Mouse (Mus musculus): ENCODE measurements around the gene Ucn2.

Gene Ucn2

DNA sequence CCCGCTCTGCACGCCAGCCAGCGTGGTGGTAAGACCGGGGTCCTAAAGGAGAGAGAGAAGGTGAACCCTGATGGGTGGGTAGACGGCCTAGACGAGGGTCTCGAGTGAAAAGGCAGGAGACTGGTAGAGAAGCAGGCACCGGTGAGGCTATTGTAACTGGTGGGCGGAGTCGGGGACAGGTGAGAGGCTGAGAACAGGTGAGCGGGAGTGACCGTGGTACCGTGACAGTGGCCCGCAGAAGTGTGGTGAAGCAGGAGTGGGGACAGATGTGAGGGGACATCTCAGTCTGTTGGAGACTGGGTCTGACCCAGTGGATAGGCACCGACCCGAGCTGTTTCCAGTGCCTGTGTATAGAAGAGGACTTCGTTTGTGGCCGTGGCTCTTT, 6.3 kb downstream of the Ucn2 start:
- no peak for DNase-seq (ENCODE audit: low spot score)

DNA sequence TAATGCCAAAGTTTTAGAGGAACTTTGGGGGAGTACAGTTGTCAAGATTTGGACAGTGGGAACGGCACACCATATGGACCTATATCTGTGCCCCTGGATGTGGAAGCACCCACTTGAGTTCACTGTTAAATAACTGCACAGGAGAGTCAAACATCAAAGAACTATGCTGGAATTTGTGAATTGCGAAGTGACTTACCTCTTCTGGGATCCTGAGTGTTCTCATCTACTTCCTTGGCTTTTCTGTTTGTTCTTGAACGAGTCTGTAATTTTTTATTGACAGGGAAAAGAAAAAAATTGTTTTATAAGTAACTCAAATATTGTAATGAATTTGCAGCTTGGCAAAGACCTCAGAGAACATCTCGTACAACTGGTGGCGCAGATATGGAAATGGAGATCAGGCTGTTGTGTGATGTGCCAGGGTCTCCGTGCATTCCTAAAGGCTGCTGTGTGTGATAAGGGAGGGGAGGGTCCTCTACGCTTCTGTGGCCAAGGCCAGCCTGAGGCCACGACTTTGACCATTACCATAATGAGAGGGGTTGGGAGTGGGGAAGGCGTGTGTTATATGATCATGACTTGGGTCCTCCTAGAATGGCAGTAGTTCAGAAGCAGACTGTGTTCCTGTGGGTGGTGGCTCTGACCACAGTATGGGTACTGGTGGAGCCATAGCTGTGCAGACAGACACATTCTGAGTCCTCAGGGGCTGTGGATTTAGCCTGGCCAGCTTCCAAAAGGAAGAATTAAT, 7.0 kb downstream of the Ucn2 start:
- DNase-seq (ENCODE audit: low spot score), result no peak

DNA sequence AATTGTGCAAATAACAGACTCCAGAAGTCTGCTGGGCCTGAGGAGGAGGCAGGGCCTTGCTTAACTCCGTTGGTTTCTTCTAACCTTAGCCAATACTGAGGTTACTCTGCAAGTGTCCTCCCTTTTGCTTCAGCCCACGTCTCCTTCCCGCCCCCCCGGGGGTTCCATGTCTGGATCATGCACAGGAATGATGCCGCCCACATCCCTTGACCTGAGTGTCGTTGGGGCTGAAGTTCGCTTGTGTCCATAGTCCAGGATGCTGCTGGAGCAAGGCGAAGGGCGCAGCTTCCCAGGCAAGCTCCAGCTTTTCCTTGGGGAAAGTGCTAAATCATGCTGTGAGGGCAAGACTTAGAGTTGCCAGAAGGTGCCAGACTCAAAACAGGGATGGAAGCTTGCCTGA, 10.6 kb downstream of the Ucn2 start:
- no peak for DNase-seq (ENCODE audit: low spot score)

DNA sequence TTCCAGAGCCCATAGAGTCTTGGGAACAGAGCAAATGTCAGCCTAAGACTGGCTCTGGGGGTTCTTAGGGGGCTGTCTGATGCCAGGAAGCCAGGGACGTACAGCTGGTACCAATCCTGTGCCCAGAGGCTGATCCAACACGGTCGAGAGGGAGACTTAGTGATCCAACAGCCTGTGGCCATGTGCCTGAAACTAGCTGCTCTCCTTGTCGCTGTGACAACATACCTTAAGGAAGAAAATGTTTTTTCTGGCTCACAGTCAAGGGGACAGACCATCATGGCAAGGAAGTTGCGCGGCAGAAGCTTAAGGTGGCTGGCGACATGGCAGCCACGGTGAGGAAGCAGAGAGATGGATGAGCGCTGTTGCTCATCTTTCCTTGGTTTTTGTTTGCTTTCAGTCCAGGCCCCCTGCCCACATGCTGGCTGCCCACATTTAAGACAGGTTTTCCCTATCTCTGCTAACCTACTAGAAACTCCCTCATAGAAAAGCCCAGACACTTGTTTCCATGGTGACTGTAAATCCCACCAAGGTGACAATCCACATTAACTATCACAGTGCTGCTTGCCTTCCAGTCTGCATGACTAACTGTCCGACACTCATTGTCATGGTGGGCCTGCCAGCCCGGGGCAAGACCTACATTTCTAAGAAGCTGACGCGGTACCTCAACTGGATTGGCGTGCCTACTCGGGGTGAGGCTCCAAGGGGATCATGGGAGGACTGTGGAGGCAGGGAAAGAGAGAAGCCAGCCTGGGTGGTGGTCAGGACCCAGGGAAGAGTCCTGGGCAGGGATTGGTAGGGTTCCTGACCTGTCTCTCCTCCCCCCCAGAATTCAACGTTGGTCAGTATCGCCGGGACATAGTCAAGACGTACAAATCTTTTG, 12.7 kb downstream of the Ucn2 start:
- no peak for DNase-seq (ENCODE audit: low spot score)

DNA sequence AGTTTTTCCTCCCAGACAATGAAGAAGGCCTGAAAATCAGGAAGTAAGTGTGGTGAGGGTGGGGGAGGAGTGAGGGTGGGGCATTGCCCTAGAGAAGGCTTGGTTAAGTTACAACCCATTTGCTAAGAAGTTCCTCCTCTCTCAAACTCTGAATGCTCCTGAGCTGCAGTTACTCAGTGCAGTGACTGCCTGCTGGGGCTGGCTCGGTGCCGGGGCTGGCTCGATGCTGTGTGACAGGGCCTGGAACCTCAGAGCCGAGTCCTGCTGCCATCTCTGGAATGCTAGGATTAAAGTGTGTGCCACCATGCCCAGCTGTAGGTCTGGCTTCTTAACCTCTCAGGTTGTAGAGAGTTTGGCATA, 13.3 kb downstream of the Ucn2 start:
- DNase-seq (ENCODE audit: low spot score), result no peak

DNA sequence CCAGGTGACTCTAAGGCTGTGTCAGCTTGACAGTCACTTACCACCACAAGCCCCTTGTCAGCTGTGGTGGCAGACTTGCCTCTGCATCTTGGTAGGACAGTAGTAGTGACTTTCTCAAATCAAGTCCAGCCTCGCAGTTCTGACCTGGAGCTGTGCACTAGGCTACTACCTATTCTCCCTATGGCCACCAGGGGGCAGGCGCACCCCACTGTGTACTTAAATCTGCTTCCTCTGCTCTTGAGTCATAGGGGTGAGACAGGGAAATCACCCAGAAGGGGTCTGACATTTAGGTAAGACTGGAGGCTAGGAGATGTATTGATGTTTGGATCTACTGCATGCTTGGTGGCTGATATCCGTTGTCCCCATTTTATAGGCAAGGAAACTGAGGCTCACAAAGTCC, 14.9 kb downstream of the Ucn2 start:
- DNase-seq (ENCODE audit: low spot score), result peak; percentile 50

DNA sequence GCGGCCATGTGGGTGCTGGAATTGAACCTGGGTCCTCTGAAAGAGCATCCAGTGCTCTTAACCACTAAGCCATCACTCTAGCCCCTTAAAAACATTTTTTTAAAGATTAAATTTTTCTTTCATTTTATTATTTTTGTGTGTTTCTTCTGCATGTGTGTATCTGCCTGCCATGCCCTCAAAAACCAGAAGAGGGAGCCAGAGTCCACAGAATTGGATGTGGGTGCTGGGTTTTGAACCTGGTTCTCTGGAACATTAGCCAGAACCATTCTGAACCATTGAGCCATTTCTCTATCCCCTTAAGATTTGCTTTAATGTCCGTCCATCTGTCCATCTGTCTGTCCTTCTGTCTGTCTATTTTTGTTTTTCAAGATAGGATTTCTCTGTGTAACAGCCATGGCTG, 17.4 kb downstream of the Ucn2 start:
- no peak for DNase-seq (ENCODE audit: low spot score)

DNA sequence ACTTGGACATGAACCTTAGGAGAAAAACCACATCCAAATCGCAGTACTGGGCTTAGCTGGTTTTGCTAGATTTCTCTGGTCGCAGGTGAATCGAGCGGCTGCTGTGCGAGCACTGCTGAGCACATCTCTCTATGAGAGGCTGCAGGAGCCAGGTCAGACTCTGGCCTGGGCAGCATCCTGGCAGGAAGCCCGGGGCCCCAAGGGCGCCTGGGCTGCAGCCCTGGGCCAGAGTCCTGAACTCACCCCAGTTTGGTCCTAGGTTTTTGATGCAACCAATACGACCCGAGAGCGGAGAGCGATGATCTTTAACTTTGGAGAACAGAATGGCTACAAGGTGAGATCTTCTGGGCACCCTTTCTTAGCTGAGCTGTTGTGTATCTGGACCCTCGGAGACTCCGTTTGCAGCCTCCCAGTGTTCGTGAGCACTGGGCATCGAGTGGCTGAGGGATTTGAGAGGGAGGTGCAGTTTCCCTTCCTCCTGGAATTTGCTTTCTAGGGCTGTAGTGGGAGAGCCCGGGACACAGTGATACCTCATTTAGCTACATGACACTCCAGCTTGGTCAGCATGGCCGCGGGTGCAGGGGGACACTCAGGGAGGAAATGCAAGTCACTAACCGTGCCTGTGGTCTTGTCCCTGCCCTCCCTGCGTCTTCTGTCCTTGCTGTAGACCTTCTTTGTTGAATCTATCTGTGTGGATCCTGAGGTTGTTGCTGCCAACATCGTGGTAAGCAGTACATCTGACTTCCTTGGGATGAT, 21.4 kb downstream of the Ucn2 start:
- no peak for DNase-seq (ENCODE audit: low spot score)

DNA sequence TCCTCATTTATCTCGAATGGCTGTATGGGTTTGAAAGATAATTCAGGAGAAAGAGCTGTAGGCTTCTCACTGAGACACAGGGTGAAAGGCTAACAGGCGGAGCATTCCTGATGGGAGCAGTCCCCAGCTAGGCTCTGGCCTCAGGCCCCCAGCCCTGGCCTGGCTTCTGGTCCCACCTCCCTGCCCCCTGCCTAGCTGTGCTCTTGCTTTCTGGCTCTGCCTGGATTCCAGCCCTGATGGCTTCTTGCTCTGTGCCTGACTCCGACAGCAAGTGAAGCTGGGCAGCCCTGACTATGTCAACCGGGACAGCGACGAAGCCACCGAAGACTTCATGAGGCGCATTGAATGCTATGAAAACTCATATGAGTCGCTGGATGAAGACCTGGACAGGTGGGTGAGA, 22.3 kb downstream of the Ucn2 start:
- no peak for DNase-seq (ENCODE audit: low spot score)

DNA sequence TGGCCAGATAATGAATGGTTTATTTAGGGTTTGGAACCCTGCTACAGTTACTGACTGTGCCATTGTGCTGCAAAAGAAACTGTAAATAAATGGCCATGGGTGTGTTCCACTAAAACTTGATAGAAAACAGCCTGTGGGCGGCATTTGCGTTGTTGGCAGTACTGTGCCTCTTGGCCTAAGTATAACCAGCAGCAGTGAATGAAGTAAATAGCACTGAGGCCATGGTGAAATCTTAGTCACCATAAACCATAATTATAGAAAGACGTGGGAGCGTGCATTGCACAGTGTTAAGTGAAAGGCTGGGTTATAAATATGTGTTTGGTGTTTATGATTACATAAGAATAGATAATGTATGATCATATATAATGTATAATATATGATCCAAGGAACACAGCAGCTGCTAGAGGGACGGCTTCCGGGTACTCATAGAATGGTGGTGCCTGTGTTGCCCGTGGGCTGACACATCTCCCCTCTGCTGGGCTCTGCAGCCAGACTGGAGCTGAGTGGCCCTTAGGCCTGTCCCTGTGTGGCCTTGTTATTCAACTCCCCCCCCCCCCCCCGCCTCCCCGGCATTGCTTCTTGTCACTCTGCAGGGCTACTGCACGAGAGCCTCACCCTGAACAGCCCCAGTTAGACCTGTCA, 23.3 kb downstream of the Ucn2 start:
- DNase-seq (ENCODE audit: low spot score), result no peak

DNA sequence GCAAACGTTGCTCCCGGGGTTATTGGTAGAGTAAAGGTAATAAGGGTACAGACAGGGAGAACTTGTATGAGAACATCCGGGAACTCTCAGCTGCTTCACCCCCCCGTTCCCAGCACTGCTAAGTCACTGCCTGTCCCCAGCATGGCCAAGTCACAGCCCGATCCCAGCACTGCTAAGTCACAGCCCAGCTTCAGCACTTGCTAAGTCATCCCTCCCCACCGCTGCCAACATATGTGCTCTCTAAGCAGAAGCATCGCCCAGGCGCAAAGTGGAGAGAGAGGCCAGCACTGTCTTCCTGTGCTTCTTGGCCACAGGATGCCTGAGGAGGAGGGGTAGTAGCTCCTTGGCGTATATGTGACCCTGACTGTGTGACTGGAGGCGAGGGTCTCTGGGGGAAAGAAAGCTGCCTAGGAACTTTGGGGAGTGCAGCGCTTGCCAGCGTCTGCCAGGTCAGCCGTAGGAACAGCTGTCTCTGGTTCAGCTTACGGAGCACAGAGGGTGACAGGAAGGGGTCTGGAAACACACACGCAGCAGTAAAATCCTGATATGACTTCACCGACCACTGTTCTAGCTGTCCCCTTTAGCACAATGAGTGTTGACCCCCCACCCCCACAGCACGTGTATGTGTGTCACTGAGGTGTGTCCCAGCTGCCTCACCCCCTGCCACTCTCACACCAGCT, 24.0 kb downstream of the Ucn2 start:
- DNase-seq (ENCODE audit: low spot score), result no peak

DNA sequence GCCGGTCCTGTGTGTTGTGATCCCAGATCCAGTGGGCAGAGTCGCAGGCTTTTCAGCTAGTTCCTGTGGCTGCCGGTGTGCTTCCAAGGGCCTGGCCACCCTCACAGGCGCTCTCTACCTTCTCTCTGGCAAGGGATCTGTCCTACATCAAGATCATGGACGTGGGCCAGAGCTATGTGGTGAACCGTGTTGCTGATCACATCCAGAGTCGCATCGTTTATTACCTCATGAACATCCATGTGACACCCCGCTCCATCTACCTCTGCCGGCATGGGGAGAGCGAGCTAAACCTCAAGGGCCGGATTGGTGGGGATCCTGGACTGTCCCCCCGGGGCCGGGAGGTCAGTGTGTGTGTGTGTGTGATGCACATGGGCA, 24.5 kb downstream of the Ucn2 start:
- DNase-seq (ENCODE audit: low spot score), result no peak

DNA sequence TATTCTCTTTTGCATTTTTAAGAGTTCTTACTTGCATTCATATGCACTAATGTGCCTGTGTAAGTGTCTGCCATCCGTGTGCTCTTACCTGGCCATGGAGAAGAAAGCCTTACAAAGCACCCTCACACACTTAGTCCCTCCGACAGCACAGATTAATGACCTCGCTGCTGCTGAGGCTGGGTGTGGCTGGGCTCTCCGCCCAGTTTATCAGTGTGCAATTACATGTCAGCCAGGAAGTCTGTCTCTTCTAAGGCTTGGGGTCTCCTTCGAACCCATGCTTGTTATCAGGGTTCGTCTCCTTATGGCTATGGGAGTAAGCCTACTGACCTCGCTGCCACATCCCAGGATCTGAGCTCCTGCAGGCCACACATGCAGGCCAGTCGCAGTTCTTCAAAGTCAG, 29.6 kb downstream of the Ucn2 start:
- no peak for DNase-seq (ENCODE audit: low spot score)

DNA sequence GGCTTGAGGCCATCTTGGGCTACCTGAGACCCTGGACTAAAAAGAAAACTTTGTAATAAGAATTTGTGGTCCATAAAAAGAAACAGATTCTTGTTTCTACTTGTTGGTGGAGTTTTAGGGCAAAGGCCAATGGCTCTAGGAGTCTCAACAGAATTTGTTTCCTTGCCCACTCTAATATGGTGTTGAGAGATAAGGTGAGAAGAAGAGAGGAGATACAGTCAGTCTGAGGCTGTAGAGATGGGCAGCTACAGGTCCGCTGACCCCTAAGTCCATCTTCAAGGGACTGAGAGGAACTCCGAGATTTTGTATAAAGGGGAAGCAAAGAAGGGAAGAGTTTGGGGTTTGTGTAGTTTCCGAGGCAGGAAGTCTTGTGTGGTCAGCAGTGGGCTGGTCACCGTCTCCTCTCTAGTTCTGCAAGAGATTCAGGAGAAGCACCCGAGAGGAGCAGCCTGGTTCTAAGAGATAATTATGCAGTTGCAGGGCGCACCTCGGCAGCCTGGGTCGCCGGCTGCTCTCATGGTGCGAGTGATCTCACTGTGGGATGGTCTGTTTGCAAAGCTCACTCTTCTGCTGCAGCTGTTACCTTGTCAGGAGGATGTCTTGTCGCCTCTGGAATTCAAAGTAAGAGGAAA, 31.3 kb downstream of the Ucn2 start:
- no peak for DNase-seq (ENCODE audit: low spot score)

DNA sequence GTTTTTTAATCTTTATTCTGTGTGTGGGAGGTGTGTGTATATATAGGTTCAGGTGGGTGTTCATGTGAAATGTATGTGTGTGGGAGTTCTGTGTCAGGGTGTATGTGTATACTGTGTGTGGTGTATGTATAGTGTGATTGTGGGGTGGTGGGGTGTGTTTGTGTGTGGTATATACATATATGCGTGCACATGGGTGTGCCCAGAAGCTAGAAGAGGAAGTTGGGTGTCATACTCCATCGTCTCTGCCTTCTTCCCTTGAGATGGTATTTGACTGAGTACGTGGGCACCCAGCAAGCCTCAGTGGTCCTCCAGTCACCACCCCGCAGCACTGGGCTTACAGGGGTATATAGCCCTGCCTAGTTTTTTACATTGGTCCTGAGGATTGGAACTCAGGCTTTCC, 35.6 kb downstream of the Ucn2 start:
- no peak for DNase-seq (ENCODE audit: low spot score)

DNA sequence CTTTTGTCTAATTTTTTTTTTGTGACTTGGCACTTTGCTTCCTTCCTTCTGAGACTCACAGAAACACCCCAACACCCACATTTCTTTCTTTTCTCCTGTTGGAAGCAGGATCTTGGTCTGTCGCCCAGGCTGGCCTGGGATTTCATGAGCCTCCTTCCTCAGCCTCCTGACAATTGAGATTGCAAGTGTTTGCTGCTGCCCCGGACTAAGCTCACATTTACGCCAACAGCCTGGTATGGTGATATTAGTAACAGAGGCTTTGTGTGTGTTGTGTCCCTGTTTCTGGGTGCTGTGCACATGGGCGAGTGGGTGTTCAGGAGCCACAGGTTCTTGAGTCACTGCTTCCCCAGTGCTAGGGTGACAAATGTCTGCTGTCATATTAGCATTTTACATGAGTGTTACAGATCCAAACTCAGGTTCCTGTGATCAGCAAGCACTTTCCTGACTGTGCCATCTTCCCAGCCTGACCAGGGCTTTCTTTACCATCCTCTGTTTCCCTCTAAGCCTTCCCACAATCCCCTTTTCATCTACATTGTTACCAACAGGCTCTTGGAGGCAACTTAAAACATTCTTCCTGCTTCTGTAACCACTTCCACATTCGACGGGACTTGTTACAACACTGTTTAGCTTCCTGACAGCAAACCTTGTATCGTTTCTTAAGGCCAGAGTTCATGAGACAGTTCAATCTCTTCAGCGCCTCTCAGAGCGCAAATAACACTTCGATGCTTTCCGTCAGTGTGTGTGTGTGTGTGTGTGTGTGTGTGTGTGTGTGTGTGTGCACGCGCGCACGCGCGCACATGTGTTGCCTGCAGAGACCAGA, 37.3 kb downstream of the Ucn2 start:
- DNase-seq (ENCODE audit: low spot score), result no peak

DNA sequence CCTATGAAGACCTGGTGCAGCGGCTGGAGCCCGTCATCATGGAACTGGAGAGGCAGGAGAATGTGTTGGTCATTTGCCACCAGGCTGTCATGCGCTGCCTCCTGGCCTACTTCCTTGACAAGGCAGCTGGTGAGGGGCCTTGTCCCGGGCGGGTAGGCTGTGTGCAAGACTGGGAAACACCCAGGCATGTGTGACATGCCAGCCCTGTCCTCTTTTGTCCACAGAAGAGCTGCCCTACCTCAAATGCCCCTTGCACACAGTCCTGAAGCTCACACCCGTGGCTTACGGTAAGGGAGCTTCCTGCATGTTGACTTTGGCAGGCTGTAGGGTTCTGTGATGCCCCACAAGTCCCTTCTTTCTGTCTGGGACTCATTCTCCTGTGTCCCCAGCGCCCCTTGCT, 41.7 kb downstream of the Ucn2 start:
- DNase-seq (ENCODE audit: low spot score), result no peak

DNA sequence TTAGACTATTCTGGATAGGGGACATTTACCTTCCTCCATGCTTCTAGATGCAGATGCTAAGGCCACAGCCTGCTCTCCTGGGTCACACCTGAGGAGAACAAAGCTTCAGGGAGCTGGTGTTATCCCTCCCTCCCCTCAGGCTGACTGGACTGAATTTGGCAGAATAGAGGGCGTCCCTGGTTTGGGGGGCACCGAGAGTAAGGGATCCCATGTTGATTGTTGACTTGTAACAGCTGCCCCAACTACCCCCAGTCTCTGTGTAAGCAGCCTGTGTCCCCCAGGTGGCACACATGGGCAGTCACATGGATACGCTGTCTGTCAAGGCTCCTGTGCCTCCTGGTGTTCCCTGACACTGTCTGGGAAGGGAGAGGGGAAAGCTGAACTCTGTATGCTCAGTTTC, 42.6 kb downstream of the Ucn2 start:
- DNase-seq (ENCODE audit: low spot score), result no peak

DNA sequence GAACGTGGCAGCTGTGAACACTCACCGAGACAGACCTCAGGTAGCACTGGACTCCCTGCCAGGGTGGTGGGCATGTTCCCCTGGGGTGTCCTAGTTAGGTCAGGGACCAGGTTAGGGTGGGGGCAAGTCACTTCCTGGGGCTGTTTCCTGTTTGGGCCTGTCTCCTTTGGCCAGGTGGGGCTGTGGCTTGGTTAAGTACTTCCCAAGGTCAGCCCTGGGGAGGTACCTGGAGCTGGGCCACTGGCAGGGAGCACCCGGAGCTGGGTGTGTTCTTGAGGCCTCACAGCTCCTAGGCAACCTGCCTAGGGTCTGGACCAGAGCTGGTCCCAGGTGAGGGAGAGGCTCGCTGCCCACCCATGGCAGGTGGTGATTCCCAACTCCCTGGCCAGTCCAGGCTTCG, 43.1 kb downstream of the Ucn2 start:
- no peak for DNase-seq (ENCODE audit: low spot score)

DNA sequence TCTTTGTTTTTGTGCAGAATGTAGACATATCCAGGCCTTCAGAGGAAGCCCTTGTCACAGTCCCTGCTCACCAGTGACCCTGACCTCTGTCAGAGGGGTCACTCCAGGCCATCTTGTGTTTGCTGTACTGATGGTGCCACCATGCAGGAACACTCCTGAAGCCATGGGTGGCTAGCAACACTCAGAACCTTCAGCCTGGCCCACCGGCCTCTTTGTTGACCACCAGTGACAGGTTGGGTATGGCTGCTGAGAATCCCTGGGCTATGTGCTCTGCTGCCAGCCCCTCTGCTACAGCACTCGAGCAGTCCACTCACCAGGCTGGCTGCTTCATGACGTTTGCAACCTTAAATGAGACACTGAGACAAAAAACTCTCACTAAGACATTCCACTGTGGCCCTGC, 44.5 kb downstream of the Ucn2 start:
- no peak for DNase-seq (ENCODE audit: low spot score)

DNA sequence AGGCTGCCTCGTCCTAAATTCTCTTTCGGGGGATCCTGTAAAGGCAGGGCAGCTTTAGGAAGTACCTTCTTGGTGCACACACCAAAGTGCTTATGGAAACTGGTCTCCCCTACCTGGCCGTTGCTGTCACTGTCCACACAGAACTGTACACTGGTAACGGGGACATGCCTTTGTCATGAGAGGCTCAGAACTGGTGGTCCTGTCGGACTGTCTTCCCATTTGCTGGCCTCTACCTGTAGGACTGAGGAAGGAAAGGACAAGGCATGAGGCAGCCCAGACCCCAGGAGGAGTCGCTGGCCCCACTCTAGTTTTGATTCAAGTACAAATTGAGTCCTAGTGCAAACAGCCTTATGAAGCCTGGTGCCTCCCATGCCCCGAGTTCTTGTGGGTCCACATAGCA, 45.2 kb downstream of the Ucn2 start:
- DNase-seq (ENCODE audit: low spot score), result no peak
